Mouse (Mus musculus) embryonic facial prominence, embryonic 11.5 days (tissue): ENCODE data around the gene Aimp1. TPM values are rescaled to one million over a fixed set of nuclear protein-coding genes. Genes with fewer than 3 reads are reported as not detected.

ENCODE experiments used
- ATAC-seq: fragments of 200-750 bp; cut with Nextera tagmentation; replicated peaks from 2 replicates; pipeline ENCODE4 v1.8.0; 2017; ENCODE audit warnings: low read depth; ENCODE audit not compliant: insufficient number of reproducible peaks, low FRiP score, low TSS enrichment
- DNase-seq: peaks from one replicate; pipeline ENCODE4 v3.0.0-alpha.2; 2015; ENCODE audit warnings: low spot score
- H3K27ac ChIP-seq: fragments of 300-500 bp; sonication (generic); replicated peaks from 2 replicates; pipeline ENCODE4 v1.5.1; 2014; ENCODE audit warnings: mild to moderate bottlenecking, low read depth, low read length, control low read depth
- H3K27me3 ChIP-seq: fragments of 300-500 bp; sonication (generic); 2 replicates; pipeline ENCODE4 v1.6.1; 2014; ENCODE audit warnings: mild to moderate bottlenecking, low read length, moderate library complexity, mixed read lengths; ENCODE audit not compliant: control insufficient read depth, insufficient read depth
- H3K36me3 ChIP-seq: fragments of 300-500 bp; sonication (generic); replicated peaks from 2 replicates; pipeline ENCODE4 v1.6.1; 2014; ENCODE audit warnings: low read depth, mild to moderate bottlenecking, low read length, moderate library complexity, mixed read lengths; ENCODE audit not compliant: control insufficient read depth, insufficient read depth
- H3K4me1 ChIP-seq: fragments of 300-500 bp; sonication (generic); 2 replicates; pipeline ENCODE4 v1.6.1; 2014; ENCODE audit warnings: low read length, mixed read lengths; ENCODE audit not compliant: control insufficient read depth, insufficient read depth
- H3K4me2 ChIP-seq: fragments of 300-500 bp; sonication (generic); 2 replicates; pipeline ENCODE4 v1.6.1; 2014; ENCODE audit warnings: low read depth, mild to moderate bottlenecking, control low read depth, low read length, moderate library complexity
- H3K4me3 ChIP-seq: fragments of 300-500 bp; sonication (generic); 2 replicates; pipeline ENCODE4 v1.5.1; 2014; ENCODE audit warnings: low read depth, low read length, control low read depth
- H3K9ac ChIP-seq: fragments of 300-500 bp; sonication (generic); replicated peaks from 2 replicates; pipeline ENCODE4 v1.6.1; 2014; ENCODE audit warnings: mild to moderate bottlenecking, control low read depth, low read length
- H3K9me3 ChIP-seq: fragments of 300-500 bp; sonication (generic); replicated peaks from 2 replicates; pipeline ENCODE4 v1.6.1; 2016; ENCODE audit warnings: mild to moderate bottlenecking, low read length, inconsistent platforms, mixed read lengths; ENCODE audit not compliant: control insufficient read depth
- WGBS: fragments of 180-500 bp; shearing (Covaris S2); extraction: QIAGEN DNeasy Blood & Tissue Kit; methylation state at CpG from one replicate; pipeline ENCODE4 v1.1.7; 2014; 5-methylcytosine and 5-hydroxymethylcytosine counted together
- polyA plus RNA-seq: library from polyadenylated mRNA; unstranded; fragments of >200 nt; fragmentation: Nextera tagmentation; extraction: Ambion mirVana; gene quantifications from 2 replicates; pipeline ENCODE4 v1.2.1, GENCODE M21; 2014

The Aimp1 gene
- polyA plus RNA-seq, 1 experiment from 2014 or later, result 93.3 TPM

DNA sequence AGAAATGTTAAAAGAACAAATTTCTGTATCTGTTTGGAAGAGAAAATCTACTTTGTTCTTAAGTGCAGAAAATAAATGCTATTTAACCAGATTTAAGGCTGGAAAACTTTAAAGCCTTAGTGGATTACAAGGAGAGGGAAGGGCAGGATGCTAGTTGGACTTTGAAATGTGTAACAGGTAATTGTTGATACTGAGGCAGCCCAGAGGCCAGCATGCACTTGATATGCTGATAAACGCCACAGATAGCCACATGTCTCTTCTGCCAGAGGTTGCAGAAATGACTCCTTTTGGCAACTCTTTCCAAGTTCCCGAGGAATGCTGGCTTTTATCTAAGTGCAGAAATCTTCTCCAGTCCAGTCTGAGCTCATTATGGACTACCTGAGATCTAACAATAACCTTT is 6.7 kb downstream of the Aimp1 start:
- Histone ChIP-seq H3K4me3 (no peak overlapping the region), H3K36me3 (no peaks in the 10 kb centered on the region), H3K27ac (no peak overlapping the region), H3K9ac (no peak overlapping the region), H3K4me1 (no peaks in the 10 kb centered on the region), H3K27me3 (no peaks in the 10 kb centered on the region), H3K9me3 (no peaks in the 10 kb centered on the region), H3K4me2 (no peak overlapping the region)
- no peak for ATAC-seq
- 87% methylated on average over 2 of the region's 2 CpGs for WGBS
- DNase-seq, result no peak

DNA sequence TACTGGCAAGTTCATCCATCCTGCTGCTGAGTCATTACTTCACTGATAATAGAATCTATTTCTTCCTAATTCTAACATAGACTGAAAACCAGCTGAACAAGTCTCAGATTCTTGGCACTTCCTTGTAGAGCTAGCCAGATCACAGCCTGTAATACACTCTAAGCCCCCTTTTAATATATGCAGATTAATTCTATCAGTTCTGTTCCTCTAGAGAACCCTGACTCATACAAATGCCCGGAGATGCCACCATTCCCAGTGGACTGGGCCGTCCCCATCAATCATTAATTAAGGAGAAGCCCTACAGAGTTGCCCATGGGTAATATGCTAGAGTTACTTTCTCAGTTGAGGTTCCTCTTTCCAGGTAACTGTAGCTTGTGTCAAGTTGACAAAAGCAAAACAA is 28.2 kb downstream of the Aimp1 start:
- H3K4me3 ChIP-seq, result no peak overlapping the region
- no peak overlapping the region for H3K27ac ChIP-seq
- H3K9me3 ChIP-seq, result no peaks in the 10 kb centered on the region
- H3K4me2 ChIP-seq, result no peak overlapping the region
- H3K27me3 ChIP-seq, result no peaks in the 10 kb centered on the region
- WGBS, result 89% methylated on average over 2 of the region's 2 CpGs
- DNase-seq (no peak), ATAC-seq (no peak)
- H3K36me3 ChIP-seq, result 0 out of 2 replicates have a peak, but pooled peaks cover 4% of the 10 kb centered on the region
- no peaks in the 10 kb centered on the region for H3K4me1 ChIP-seq
- no peak overlapping the region for H3K9ac ChIP-seq

GRCm38 (mm10) chr3:132653959-132654358 is 30.2 kb downstream of the Aimp1 start:
- Histone ChIP-seq H3K4me2 (no peak overlapping the region), H3K27ac (no peak overlapping the region)

DNA sequence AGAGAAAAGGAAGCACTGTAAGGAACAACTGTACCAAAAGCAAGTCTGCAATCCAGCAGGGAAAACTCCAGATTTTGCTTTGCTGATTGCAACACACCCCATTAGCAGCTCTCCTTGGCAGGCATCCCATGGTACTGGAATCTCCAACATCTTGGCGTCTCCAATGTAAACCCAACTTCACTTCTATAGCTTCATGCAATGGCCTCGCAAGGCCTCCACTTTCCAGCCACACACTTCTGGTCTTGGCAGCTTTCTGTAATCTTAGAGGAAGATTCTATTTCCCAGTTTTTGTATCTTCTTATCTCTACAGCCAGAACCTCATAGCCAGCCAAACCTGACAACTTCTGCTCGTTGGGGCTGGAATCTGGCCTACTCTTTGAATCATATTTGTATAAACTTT is 32.4 kb downstream of the Aimp1 start:
- no peak overlapping the region for H3K27ac ChIP-seq
- ATAC-seq (no peak), DNase-seq (no peak)
- H3K4me3 ChIP-seq, result no peak overlapping the region
- H3K9me3 ChIP-seq, result no peaks in the 10 kb centered on the region
- H3K4me1 ChIP-seq, result no peaks in the 10 kb centered on the region
- WGBS, result 84% methylated on average over 3 of the region's 3 CpGs
- no peaks in the 10 kb centered on the region for H3K36me3 ChIP-seq
- H3K27me3 ChIP-seq, result no peaks in the 10 kb centered on the region
- H3K9ac ChIP-seq, result no peak overlapping the region
- no peak overlapping the region for H3K4me2 ChIP-seq

More at GRCm38 (mm10) chr3:132653959-132654358, 30.2 kb downstream of the Aimp1 start:
- Histone ChIP-seq H3K9me3 (no peaks in the 10 kb centered on the region), H3K36me3 (no peaks in the 10 kb centered on the region), H3K9ac (no peak overlapping the region), H3K27me3 (no peaks in the 10 kb centered on the region), H3K4me1 (no peaks in the 10 kb centered on the region), H3K4me3 (no peak overlapping the region)
- 88% methylated on average over 7 of the region's 7 CpGs for WGBS
- no peak for DNase-seq
- no peak for ATAC-seq

- Histone ChIP-seq H3K27me3 (no peaks in the 10 kb centered on the region), H3K4me2 (no peak overlapping the region), H3K4me3 (no peak overlapping the region), H3K27ac (no peak overlapping the region), H3K4me1 (no peaks in the 10 kb centered on the region), H3K9ac (no peak overlapping the region), H3K36me3 (no peaks in the 10 kb centered on the region), H3K9me3 (no peaks in the 10 kb centered on the region)
- ATAC-seq, result no peak
- 87% methylated on average over 5 of the region's 5 CpGs for WGBS
- DNase-seq, result no peak
Measured at GRCm38 (mm10) chr3:132650191-132650590, 34.0 kb downstream of the Aimp1 start.

GRCm38 (mm10) chr3:132649368-132649767 is 34.8 kb downstream of the Aimp1 start:
- Histone ChIP-seq H3K27ac (no peak overlapping the region), H3K9me3 (no peaks in the 10 kb centered on the region), H3K9ac (no peak overlapping the region), H3K4me2 (no peak overlapping the region), H3K4me3 (no peak overlapping the region), H3K27me3 (no peaks in the 10 kb centered on the region), H3K4me1 (no peaks in the 10 kb centered on the region), H3K36me3 (no peaks in the 10 kb centered on the region)
- ATAC-seq (no peak), DNase-seq (no peak)
- WGBS, result 86% methylated on average over 7 of the region's 7 CpGs

DNA sequence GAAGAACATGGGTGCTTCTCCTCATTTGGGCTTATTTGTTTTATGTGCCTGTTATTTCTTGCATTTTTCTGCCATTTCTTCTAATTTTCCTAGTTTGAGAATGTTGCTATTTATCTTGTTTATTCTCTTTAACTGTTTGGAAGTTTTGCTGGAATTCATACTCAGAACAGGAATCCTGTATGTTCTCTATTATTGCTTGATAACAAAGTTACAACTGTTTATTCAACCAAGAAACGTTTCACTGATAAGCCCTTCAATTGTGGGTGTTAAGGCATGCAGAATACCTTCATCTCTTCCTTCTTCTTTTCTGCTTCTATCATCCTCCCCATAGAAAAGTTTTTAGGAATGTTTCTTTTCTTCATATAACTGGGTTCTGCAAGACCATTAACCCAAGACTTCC is 37.4 kb downstream of the Aimp1 start:
- DNase-seq (no peak), ATAC-seq (no peak)
- Histone ChIP-seq H3K27me3 (no peaks in the 10 kb centered on the region), H3K4me2 (no peak overlapping the region), H3K27ac (no peak overlapping the region), H3K36me3 (no peaks in the 10 kb centered on the region), H3K4me3 (no peak overlapping the region), H3K4me1 (no peaks in the 10 kb centered on the region), H3K9me3 (no peaks in the 10 kb centered on the region), H3K9ac (no peak overlapping the region)
- 63% methylated on average over 1 of the region's 1 CpGs for WGBS

DNA sequence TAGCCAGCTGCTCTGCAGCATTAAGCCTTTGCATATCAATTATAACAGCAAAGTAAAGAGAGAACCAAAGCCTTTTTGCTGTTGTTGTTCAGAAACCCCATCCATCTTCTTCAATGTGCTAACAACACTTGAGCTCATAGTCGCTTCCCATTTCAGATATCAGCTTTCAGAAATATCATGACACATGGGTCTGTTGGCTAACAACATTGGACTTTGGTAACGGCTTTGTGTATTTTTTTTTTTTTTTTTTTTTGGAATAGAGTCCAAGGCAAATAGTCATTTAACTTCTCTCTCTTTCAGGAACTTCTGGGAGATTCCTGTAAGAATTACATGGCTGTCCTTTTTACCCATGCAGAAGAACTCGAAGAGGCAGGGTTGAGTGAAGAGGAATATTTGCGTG is 40.1 kb downstream of the Aimp1 start:
- no peak overlapping the region for H3K4me2 ChIP-seq
- 85% methylated on average over 4 of the region's 4 CpGs for WGBS
- no peaks in the 10 kb centered on the region for H3K4me1 ChIP-seq
- no peaks in the 10 kb centered on the region for H3K36me3 ChIP-seq
- no peaks in the 10 kb centered on the region for H3K27me3 ChIP-seq
- ATAC-seq (no peak), DNase-seq (no peak)
- no peak overlapping the region for H3K4me3 ChIP-seq
- no peaks in the 10 kb centered on the region for H3K9me3 ChIP-seq
- no peak overlapping the region for H3K9ac ChIP-seq
- H3K27ac ChIP-seq, result no peak overlapping the region
